21 mouse cellular contexts compared by ENCODE assay signal in the genomic region with DNA sequence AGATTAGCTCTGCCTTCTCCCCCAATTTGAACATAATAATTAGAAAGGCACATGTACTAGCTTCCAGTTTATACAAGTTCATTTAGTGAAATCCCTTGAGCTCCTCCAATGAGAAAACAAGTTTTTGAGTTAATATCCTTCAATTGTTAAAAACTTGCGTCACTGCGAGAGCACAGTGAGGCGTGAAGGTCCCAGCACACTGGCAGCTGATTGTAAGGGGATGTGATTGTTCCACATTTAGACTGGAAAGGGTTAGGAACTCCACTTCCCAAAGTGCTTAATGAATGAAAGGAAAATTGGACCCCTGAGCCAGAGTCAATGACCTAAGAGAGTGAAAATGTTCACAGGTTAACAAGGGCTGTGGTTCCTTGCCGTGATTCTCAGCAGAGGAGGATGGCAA.
A peak's percentile ranks its signal among the peaks of the same experiment; 100 is the strongest.
DNase-seq lines count a peak whose midpoint lies in the region; ATAC-seq and TF ChIP-seq lines count a peak whose summit lies in the region.
"Had no signal": no experiment of that assay in that cellular context is flagged by ENCODE, and none has a peak within 500 bp of the region (broad histone marks: within the 10 kb centered on the region; RNA-seq: fewer than 3 reads in every experiment).

No protein-coding gene starts in this region.

- no peaks in the 10 kb centered on the region for H3K27me3 ChIP-seq in heart, adult 2 months (ENCODE audit: control insufficient read depth, insufficient read depth, low read length)
- no peaks in the 10 kb centered on the region for H3K27me3 ChIP-seq in heart, embryonic 10.5 days (ENCODE audit: insufficient read depth, poor library complexity, severe bottlenecking)
- no peaks in the 10 kb centered on the region for H3K27me3 ChIP-seq in thymus, adult 2 months (ENCODE audit: control insufficient read depth, insufficient read depth, low read length)
- H3K27me3 ChIP-seq in intestine, embryonic 16.5 days (replicated peaks; ENCODE audit: control insufficient read depth, insufficient read depth, low read length) = no peaks in the 10 kb centered on the region
- H3K27me3 ChIP-seq: embryonic facial prominence, embryonic 13.5 days; hindbrain, embryonic 15.5 days; intestine, embryonic 15.5 days; liver, embryonic 13.5 days; megakaryocyte, embryonic 14.5 days; midbrain, embryonic 13.5 days; neural tube, embryonic 12.5 days had no signal

- peak in 1 of 2 experiments; percentile 49 for DNase-seq in heart, adult 2 months
- no peak for DNase-seq in heart, embryonic 10.5 days (ENCODE audit: low spot score)
- DNase-seq in heart, adult 9 months (ENCODE audit: low spot score in 2 of 2) = peak; percentile 67 to 88
- peak; percentile 14 for DNase-seq in heart, postnatal 4 days
- no peak for DNase-seq in thymus, adult 2 months
- DNase-seq: adrenal gland, adult 2 months; cerebellum, adult 18-20 months; cerebellum, postnatal 14 days; kidney, postnatal 4 days; liver, embryonic 13.5 days; lung, adult 2 months; lung, postnatal 36 days had no signal

- TF ChIP-seq POLR2A in heart, adult 2 months (IDR thresholded peaks at IDR 0.05; ENCODE audit: insufficient read depth, low read depth, low read length) = peak; percentile 39; the same call in 1 of the 2 replicates
- no peak for TF ChIP-seq POLR2A in thymus, adult 2 months (IDR thresholded peaks at IDR 0.05; ENCODE audit: control insufficient read depth, extremely low read depth, insufficient read depth, low read length, poor library complexity)

- H3K27ac ChIP-seq in heart, adult 2 months = peak overlapping the region; percentile 74
- H3K27ac ChIP-seq in heart, embryonic 10.5 days = no peak overlapping the region
- H3K27ac ChIP-seq in brown adipose tissue, adult 24 weeks (replicated peaks; ENCODE audit: low read depth, low read length) = peak overlapping the region; percentile 100
- no peak overlapping the region for H3K27ac ChIP-seq in thymus, adult 2 months (ENCODE audit: control insufficient read depth, insufficient read depth, low read length)
- H3K27ac ChIP-seq in intestine, embryonic 16.5 days (ENCODE audit: low read length) = no peak overlapping the region
- H3K27ac ChIP-seq: embryonic facial prominence, embryonic 13.5 days; hindbrain, embryonic 15.5 days; intestine, embryonic 15.5 days; liver, embryonic 13.5 days; midbrain, embryonic 13.5 days; neural tube, embryonic 12.5 days had no signal

- peaks cover 5% of the 10 kb centered on the region for H3K36me3 ChIP-seq in heart, adult 2 months (ENCODE audit: control insufficient read depth, insufficient read depth, low read length)
- H3K36me3 ChIP-seq in heart, embryonic 10.5 days = no peaks in the 10 kb centered on the region
- no peaks in the 10 kb centered on the region for H3K36me3 ChIP-seq in thymus, adult 2 months (ENCODE audit: control insufficient read depth, insufficient read depth, low read length)
- H3K36me3 ChIP-seq in intestine, embryonic 16.5 days (ENCODE audit: control insufficient read depth, insufficient read depth, low read length) = no peaks in the 10 kb centered on the region
- H3K36me3 ChIP-seq: embryonic facial prominence, embryonic 13.5 days; hindbrain, embryonic 15.5 days; intestine, embryonic 15.5 days; liver, embryonic 13.5 days; midbrain, embryonic 13.5 days; neural tube, embryonic 12.5 days had no signal

- peaks cover 12% of the 10 kb centered on the region for H3K4me1 ChIP-seq in heart, adult 2 months (ENCODE audit: control insufficient read depth, insufficient read depth, low read length)
- no peaks in the 10 kb centered on the region for H3K4me1 ChIP-seq in heart, embryonic 10.5 days
- peaks cover 13% of the 10 kb centered on the region for H3K4me1 ChIP-seq in brown adipose tissue, adult 24 weeks (ENCODE audit: control insufficient read depth, insufficient read depth, insufficient read length, low read length)
- no peaks in the 10 kb centered on the region for H3K4me1 ChIP-seq in thymus, adult 2 months (replicated peaks; ENCODE audit: control insufficient read depth, insufficient read depth, low read length)
- H3K4me1 ChIP-seq in intestine, embryonic 16.5 days (ENCODE audit: control insufficient read depth, insufficient read depth, low read length) = no peaks in the 10 kb centered on the region
- H3K4me1 ChIP-seq: embryonic facial prominence, embryonic 13.5 days; hindbrain, embryonic 15.5 days; intestine, embryonic 15.5 days; liver, embryonic 13.5 days; megakaryocyte, embryonic 14.5 days; neural tube, embryonic 12.5 days had no signal

- ATAC-seq in intestine, embryonic 16.5 days = no peak
- ATAC-seq: forebrain, embryonic 16.5 days; intestine, embryonic 15.5 days had no signal

- intact Hi-C loops in heart, adult 2 months (cut with DNase I) = loop anchor here (1.0 to 10.0 kb wide), 8 partner anchors 68 to 980 kb away; no protein-coding TSS in a partner anchor

- H3K79me2 ChIP-seq in heart, adult 2 months (replicated peaks; ENCODE audit: control insufficient read depth, insufficient read depth, low read length) = no peaks in the 10 kb centered on the region

- H3K9ac ChIP-seq in heart, adult 2 months (ENCODE audit: low read depth, low read length) = no peak overlapping the region
- no peak overlapping the region for H3K9ac ChIP-seq in intestine, embryonic 16.5 days (ENCODE audit: low read depth, low read length)
- H3K9ac ChIP-seq: embryonic facial prominence, embryonic 13.5 days; hindbrain, embryonic 15.5 days; intestine, embryonic 15.5 days; liver, embryonic 13.5 days; midbrain, embryonic 13.5 days; neural tube, embryonic 12.5 days had no signal

- no peak overlapping the region for H3K4me2 ChIP-seq in intestine, embryonic 16.5 days (ENCODE audit: low read depth, low read length)
- H3K4me2 ChIP-seq: embryonic facial prominence, embryonic 13.5 days; hindbrain, embryonic 15.5 days; intestine, embryonic 15.5 days; liver, embryonic 13.5 days; midbrain, embryonic 13.5 days; neural tube, embryonic 12.5 days had no signal

- 54% methylated on average over 4 of the region's 4 CpGs for WGBS in heart, adult 2 months
- WGBS in heart, embryonic 10.5 days = 81% methylated on average over 4 of the region's 4 CpGs
- WGBS in thymus, adult 2 months = 97% methylated on average over 4 of the region's 4 CpGs
- 83% methylated on average over 4 of the region's 4 CpGs for WGBS in intestine, embryonic 16.5 days

- TF ChIP-seq EP300 in heart, adult 2 months (IDR thresholded peaks at IDR 0.05; ENCODE audit: insufficient read depth, low read depth, low read length) = peak; percentile 97

- no peak overlapping the region for H3K4me3 ChIP-seq in heart, adult 2 months
- no peak overlapping the region for H3K4me3 ChIP-seq in heart, embryonic 10.5 days
- no peak overlapping the region for H3K4me3 ChIP-seq in brown adipose tissue, adult 24 weeks (ENCODE audit: insufficient read depth, low read depth, low read length)
- no peak overlapping the region for H3K4me3 ChIP-seq in thymus, adult 2 months (ENCODE audit: control insufficient read depth, insufficient read depth, low read length)
- H3K4me3 ChIP-seq in intestine, embryonic 16.5 days (ENCODE audit: low read length) = no peak overlapping the region
- H3K4me3 ChIP-seq: embryonic facial prominence, embryonic 13.5 days; hindbrain, embryonic 15.5 days; intestine, embryonic 15.5 days; liver, embryonic 13.5 days; megakaryocyte, embryonic 14.5 days; midbrain, embryonic 13.5 days; neural tube, embryonic 12.5 days had no signal

- no peak for TF ChIP-seq CTCF in heart, adult 2 months (IDR thresholded peaks at IDR 0.05)
- no peak for TF ChIP-seq CTCF in thymus, adult 2 months (IDR thresholded peaks at IDR 0.05; ENCODE audit: borderline replicate concordance, control insufficient read depth, extremely low read depth, insufficient read depth, low read length, poor library complexity)

- no peaks in the 10 kb centered on the region for H3K9me3 ChIP-seq in heart, embryonic 10.5 days
- H3K9me3 ChIP-seq in intestine, embryonic 16.5 days (ENCODE audit: control insufficient read depth, low read length) = no peaks in the 10 kb centered on the region
- H3K9me3 ChIP-seq: embryonic facial prominence, embryonic 13.5 days; hindbrain, embryonic 15.5 days; intestine, embryonic 15.5 days; liver, embryonic 13.5 days; megakaryocyte, embryonic 14.5 days; midbrain, embryonic 13.5 days; neural tube, embryonic 12.5 days had no signal

Comparison
In these comparisons a context has a peak if more than half of its experiments do, and no peak if none do; other contexts are left out.
1. DNase-seq: peak in heart, adult 9 months (2 of 2) and heart, postnatal 4 days (single experiment); none in heart, embryonic 10.5 days (single experiment) and thymus, adult 2 months (single experiment).
2. H3K27ac ChIP-seq: peak in heart, adult 2 months (single experiment) and brown adipose tissue, adult 24 weeks (single experiment); none in heart, embryonic 10.5 days (single experiment), thymus, adult 2 months (single experiment) and intestine, embryonic 16.5 days (single experiment).